Mouse (Mus musculus) splenic B cell, adult 2 months (primary cell): Measurements from ENCODE around the gene Arel1.

Source experiments
- DNase-seq: peaks from one replicate; pipeline ENCODE4 v3.0.0-alpha.2; 2011; ENCODE audit warnings: low read depth, low spot score
- H3K27me3 ChIP-seq: 2 replicates; pipeline ENCODE4 v1.6.1; 2012; ENCODE audit warnings: mild to moderate bottlenecking, low read length, moderate library complexity, mixed read lengths; ENCODE audit not compliant: control insufficient read depth, poor library complexity, insufficient read depth, severe bottlenecking
- H3K36me3 ChIP-seq: 2 replicates; pipeline ENCODE4 v1.6.1; 2012; ENCODE audit warnings: mild to moderate bottlenecking, low read length, moderate library complexity, mixed read lengths; ENCODE audit not compliant: control insufficient read depth, poor library complexity, insufficient read depth, severe bottlenecking

Gene Arel1

DNA sequence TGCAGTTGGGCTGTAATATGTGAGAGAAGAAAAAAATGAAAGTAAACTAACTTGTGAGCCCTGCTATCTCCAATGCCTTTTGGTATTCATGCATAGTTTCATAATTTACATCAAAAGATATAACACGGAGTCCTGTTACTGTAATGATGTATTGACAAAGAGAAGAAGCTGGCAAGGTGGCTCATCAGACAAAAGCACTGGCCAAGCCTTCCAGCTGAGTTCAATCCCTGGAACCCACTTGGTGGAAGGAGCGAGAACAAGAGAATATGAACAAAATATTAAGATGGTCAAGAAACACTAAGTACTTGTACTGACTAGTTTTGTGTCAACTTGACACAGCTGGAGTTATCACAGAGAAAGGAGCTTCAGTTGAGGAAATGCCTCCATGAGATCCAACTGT lies 98.4 kb downstream of the Arel1 start:
- Histone ChIP-seq H3K27me3 (no peaks in the 10 kb centered on the region; the same call in 1 of the 2 replicates), H3K36me3 (no peaks in the 10 kb centered on the region)
- DNase-seq = no peak
